Mouse (Mus musculus): Measurements from ENCODE around the gene Gpr155.

Gene Gpr155

GRCm38 (mm10) chr2:73317426-73317825 lies 68.9 kb downstream of the Gpr155 start:
- no peak for DNase-seq

GRCm38 (mm10) chr2:73314311-73314710 lies 72.1 kb downstream of the Gpr155 start:
- DNase-seq = no peak

- peak; percentile 31 to 46 for DNase-seq
These were observed 73.3 kb downstream of the Gpr155 start for GRCm38 (mm10) chr2:73313117-73313501.

- DNase-seq = peak; percentile 95 to 97
These were observed 73.9 kb downstream of the Gpr155 start, which contains the start of the genes Scrn3 and Cir1 for GRCm38 (mm10) chr2:73312152-73313116. TSS of gene Scrn3 (plus strand) at chr2:73312601. TSS of gene Cir1 (minus strand) at chr2:73312701.

- DNase-seq = no peak
These were observed 80.4 kb downstream of the Gpr155 start for GRCm38 (mm10) chr2:73306006-73306405.

GRCm38 (mm10) chr2:73304506-73304905 lies 81.9 kb downstream of the Gpr155 start:
- DNase-seq = no peak

GRCm38 (mm10) chr2:73302722-73303121 lies 83.7 kb downstream of the Gpr155 start:
- no peak for DNase-seq

GRCm38 (mm10) chr2:73301979-73302378 lies 84.4 kb downstream of the Gpr155 start:
- no peak for DNase-seq

GRCm38 (mm10) chr2:73298841-73299240 lies 87.5 kb downstream of the Gpr155 start:
- no peak for DNase-seq

GRCm38 (mm10) chr2:73298154-73298553 lies 88.2 kb downstream of the Gpr155 start:
- DNase-seq = no peak

- no peak for DNase-seq
These were observed 91.3 kb downstream of the Gpr155 start for GRCm38 (mm10) chr2:73295023-73295422.

Measured in lung, adult 18-20 months (tissue).